Mouse (Mus musculus) urinary bladder, postnatal 36 days (tissue): Measurements from ENCODE around the gene Gm28053.
A peak's percentile ranks its signal among the peaks of the same experiment; 100 is the strongest.
"Not testable (repeated sequence)": the region's sequence is repeated elsewhere in the genome, so short reads cannot be mapped to it uniquely, and the experiment has no call there.

Source experiments
- DNase-seq, 2 experiments: peaks; one replicate each; pipeline ENCODE4 v3.0.0; 2022; ENCODE audit warnings: low spot score in 2 of 2, mixed read lengths in 1 of 2

Gene Gm28053

GRCm38 (mm10) chr6:48718455-48718854 is at the start of gene Gm28053, which contains the start of gene Gimap7:
Gene Gm28053 (plus strand): TSS chr6:48718607.
Gene Gimap7 (plus strand): TSS chr6:48718621.
- DNase-seq: no peak

GRCm38 (mm10) chr6:48669446-48669969 is 48.9 kb upstream of the Gm28053 start:
- DNase-seq: no peak

- no peak for DNase-seq
Observed at GRCm38 (mm10) chr6:48674291-48675058, 43.9 kb upstream of the Gm28053 start.

GRCm38 (mm10) chr6:48675400-48675930 is 42.9 kb upstream of the Gm28053 start:
- DNase-seq: no peak

GRCm38 (mm10) chr6:48675931-48676859 is 42.2 kb upstream of the Gm28053 start, which contains the start of gene Gimap9:
Gene Gimap9 (plus strand): TSS chr6:48676129.
- peak; percentile 8 to 10 for DNase-seq

GRCm38 (mm10) chr6:48676860-48677415 is 41.5 kb upstream of the Gm28053 start:
- no peak for DNase-seq

- DNase-seq: no peak
Observed at GRCm38 (mm10) chr6:48677492-48678345, 40.7 kb upstream of the Gm28053 start.

GRCm38 (mm10) chr6:48678391-48678790 is 40.0 kb upstream of the Gm28053 start:
- DNase-seq: no peak

- no peak for DNase-seq
Observed at GRCm38 (mm10) chr6:48679701-48680100, 38.7 kb upstream of the Gm28053 start.

GRCm38 (mm10) chr6:48680421-48680820 is 38.0 kb upstream of the Gm28053 start:
- DNase-seq: no peak

- DNase-seq: no peak
Observed at GRCm38 (mm10) chr6:48681472-48682090, 36.8 kb upstream of the Gm28053 start.

GRCm38 (mm10) chr6:48682271-48682670 is 36.1 kb upstream of the Gm28053 start:
- DNase-seq: no peak

- DNase-seq: not testable (repeated sequence)
Observed at GRCm38 (mm10) chr6:48683263-48683821, 35.1 kb upstream of the Gm28053 start.

- DNase-seq: no peak
Observed at GRCm38 (mm10) chr6:48684319-48684718, 34.1 kb upstream of the Gm28053 start, which contains the start of gene Gimap4. Gene Gimap4 (plus strand): TSS chr6:48684549.

- no peak for DNase-seq
Observed at GRCm38 (mm10) chr6:48684806-48685205, 33.6 kb upstream of the Gm28053 start.

- DNase-seq: no peak
Observed at GRCm38 (mm10) chr6:48685251-48685650, 33.2 kb upstream of the Gm28053 start.

- no peak for DNase-seq
Observed at GRCm38 (mm10) chr6:48685694-48686665, 32.4 kb upstream of the Gm28053 start.

GRCm38 (mm10) chr6:48687077-48687476 is 31.3 kb upstream of the Gm28053 start:
- no peak for DNase-seq

GRCm38 (mm10) chr6:48689320-48689719 is 29.1 kb upstream of the Gm28053 start:
- DNase-seq: no peak
